Mouse (Mus musculus): Measurements from ENCODE around the gene Celf2.

DNA sequence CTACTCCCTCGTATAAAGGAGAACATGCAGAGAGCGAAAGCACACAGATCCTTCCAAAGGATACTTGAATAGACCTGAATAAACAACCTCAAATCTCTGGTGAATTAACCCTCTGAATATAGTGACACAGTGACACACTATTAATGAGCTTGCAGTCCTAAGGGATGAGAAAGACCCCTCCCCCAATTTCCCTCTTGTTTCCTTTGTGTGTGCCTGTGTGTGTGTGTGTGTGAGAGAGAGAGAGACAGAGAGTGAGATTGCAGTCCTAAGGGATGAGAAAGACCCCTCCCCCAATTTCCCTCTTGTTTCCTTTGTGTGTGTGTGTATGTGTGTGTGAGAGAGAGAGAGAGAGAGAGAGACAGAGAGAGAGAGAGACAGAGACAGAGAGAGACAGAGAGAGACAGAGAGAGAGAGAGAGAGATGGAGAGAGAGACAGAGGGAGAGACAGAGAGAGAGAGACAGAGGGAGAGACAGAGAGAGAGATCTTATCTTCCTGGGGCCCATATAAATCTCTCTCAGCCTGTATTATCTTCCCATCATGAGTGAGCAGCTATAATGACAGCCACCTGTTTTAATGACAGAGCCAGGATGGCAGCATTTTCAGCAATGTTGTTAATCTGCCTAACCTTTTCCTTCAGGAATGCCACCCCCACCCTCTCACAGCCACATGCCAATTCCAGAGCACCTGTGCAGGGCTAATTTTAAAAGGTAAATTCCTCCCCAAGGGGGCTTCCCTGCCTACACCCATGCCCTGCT, 566.5 kb downstream of the Celf2 start:
- TF ChIP-seq CTCF (IDR thresholded peaks at IDR 0.05; ENCODE audit: extremely low read depth, insufficient read length, insufficient replicate concordance, low read depth, low read length) (no peak), POLR2A (IDR thresholded peaks at IDR 0.05; ENCODE audit: low read depth, low read length) (no peak)
